Mouse (Mus musculus): ENCODE results near the gene Paxx. TPM values are rescaled to one million over a fixed set of nuclear protein-coding genes. Genes with fewer than 3 reads are reported as not detected.
A peak's percentile ranks its signal among the peaks of the same experiment; 100 is the strongest.

Paxx gene
- 124 and 139 TPM in 2 replicates for polyA plus RNA-seq (2012; rRNA removed)

GRCm38 (mm10) chr2:25460551-25461309, at the start of gene Paxx:
Paxx (minus strand) TSS chr2:25461094.
- peak; percentile 73 for DNase-seq (ENCODE audit: low read depth)

- DNase-seq (ENCODE audit: low read depth), result no peak
Measured at GRCm38 (mm10) chr2:25509912-25510311, 49.0 kb upstream of the Paxx start.

GRCm38 (mm10) chr2:25506964-25507363, 46.1 kb upstream of the Paxx start:
- no peak for DNase-seq (ENCODE audit: low read depth)

- DNase-seq (ENCODE audit: low read depth), result no peak
Measured at GRCm38 (mm10) chr2:25505860-25506259, 45.0 kb upstream of the Paxx start.

GRCm38 (mm10) chr2:25505000-25505399, 44.1 kb upstream of the Paxx start:
- DNase-seq (ENCODE audit: low read depth), result no peak

- DNase-seq (ENCODE audit: low read depth), result no peak
Measured at GRCm38 (mm10) chr2:25504538-25504937, 43.6 kb upstream of the Paxx start.

- DNase-seq (ENCODE audit: low read depth), result no peak
Measured at GRCm38 (mm10) chr2:25502726-25503125, 41.8 kb upstream of the Paxx start.

GRCm38 (mm10) chr2:25501593-25502486, 40.9 kb upstream of the Paxx start, which contains the start of gene C8g:
C8g (minus strand) TSS chr2:25501719.
- DNase-seq (ENCODE audit: low read depth), result no peak

GRCm38 (mm10) chr2:25500576-25501405, 39.9 kb upstream of the Paxx start, which contains the start of gene Fbxw5:
Fbxw5 (plus strand) TSS chr2:25500750.
- peak; percentile 56 for DNase-seq (ENCODE audit: low read depth)

- DNase-seq (ENCODE audit: low read depth), result no peak
Measured at GRCm38 (mm10) chr2:25500071-25500575, 39.2 kb upstream of the Paxx start.

GRCm38 (mm10) chr2:25498622-25499478, 38.0 kb upstream of the Paxx start:
- no peak for DNase-seq (ENCODE audit: low read depth)

GRCm38 (mm10) chr2:25497846-25498575, 37.1 kb upstream of the Paxx start:
- no peak for DNase-seq (ENCODE audit: low read depth)

GRCm38 (mm10) chr2:25496462-25496861, 35.6 kb upstream of the Paxx start:
- no peak for DNase-seq (ENCODE audit: low read depth)

GRCm38 (mm10) chr2:25493476-25493961, 32.6 kb upstream of the Paxx start, which contains the start of gene Lcn12:
Lcn12 (minus strand) TSS chr2:25493911.
- no peak for DNase-seq (ENCODE audit: low read depth)

- no peak for DNase-seq (ENCODE audit: low read depth)
Measured at GRCm38 (mm10) chr2:25492988-25493387, 32.1 kb upstream of the Paxx start.

GRCm38 (mm10) chr2:25488671-25489068, 27.8 kb upstream of the Paxx start:
- DNase-seq (ENCODE audit: low read depth), result no peak

- DNase-seq (ENCODE audit: low read depth), result no peak
Measured at GRCm38 (mm10) chr2:25487965-25488670, 27.2 kb upstream of the Paxx start.

GRCm38 (mm10) chr2:25484901-25485647, 24.2 kb upstream of the Paxx start:
- DNase-seq (ENCODE audit: low read depth), result no peak

Measured in gonadal fat pad, adult 2 months (tissue).